Mouse (Mus musculus) gastrocnemius, adult 2 months (tissue): Measurements from ENCODE around the gene Polr2l. TPM values are rescaled to one million over a fixed set of nuclear protein-coding genes. Genes with fewer than 3 reads are reported as not detected.

Source experiments
- DNase-seq: peaks from one replicate; pipeline ENCODE4 v3.0.0; 2022
- H3K27ac ChIP-seq: fragments of 200-600 bp; 2 replicates; pipeline ENCODE4 v1.8.1; 2022; ENCODE audit warnings: mild to moderate bottlenecking
- H3K4me3 ChIP-seq: fragments of 200-600 bp; 2 replicates; pipeline ENCODE4 v1.8.1; 2022; ENCODE audit warnings: mild to moderate bottlenecking, moderate library complexity
- CTCF ChIP-seq: fragments of 200-600 bp; IDR thresholded peaks from 2 replicates; pipeline ENCODE4 v1.8.1; 2022; ENCODE audit warnings: antibody characterized with exemption, mild to moderate bottlenecking, moderate library complexity
- intact Hi-C: fragments of 180-260 bp; cut with DNase I; formaldehyde crosslinking; loops from one replicate; pipeline ENCODE4 v1.15.1; 2025
- total RNA-seq, 2 experiments: library from RNA; stranded (reverse); gene quantifications; 2 replicates each; pipeline ENCODE4 v1.2.3; 2021

The Polr2l gene
- total RNA-seq, 2 experiments from 2014 or later = 55.5 to 58.8 TPM

GRCm38 (mm10) chr7:141429840-141430584 is 44.9 kb downstream of the Polr2l start:
- no peak for TF ChIP-seq CTCF
- no peak overlapping the region for H3K27ac ChIP-seq
- no peak overlapping the region for H3K4me3 ChIP-seq
- intact Hi-C loops = no loop called here
- DNase-seq = no peak

DNA sequence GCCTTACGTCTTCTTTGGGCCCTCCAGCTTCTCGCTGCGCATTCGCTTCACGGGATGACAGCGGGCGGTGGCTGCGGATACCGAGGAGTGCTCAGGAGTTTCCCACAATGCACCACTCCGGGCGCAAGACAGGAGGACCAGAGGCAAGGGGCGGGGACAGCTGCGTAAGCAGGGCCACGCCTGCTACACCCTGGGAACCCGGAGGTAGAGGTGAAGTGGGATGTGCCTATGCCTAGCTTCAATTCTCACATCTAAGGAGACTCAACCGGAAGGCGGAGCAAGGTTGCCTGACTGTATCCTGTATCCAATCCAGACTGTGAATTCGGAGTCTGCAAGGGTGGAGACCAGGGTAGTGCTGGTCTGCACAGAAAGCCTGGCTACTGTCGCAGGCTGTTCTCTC is 45.6 kb downstream of the Polr2l start, which contains the start of gene Cend1:
Cend1 (minus strand) TSS at position 182 of the 400 bp plus-strand sequence.
- H3K4me3 ChIP-seq = peak within 1 kb of the TSS; percentile 46
- peak within 1 kb of the TSS; percentile 24; the same call in 1 of the 2 replicates for H3K27ac ChIP-seq
- peak; percentile 53 for DNase-seq
- intact Hi-C loops = no loop called here
- no peak for TF ChIP-seq CTCF

DNA sequence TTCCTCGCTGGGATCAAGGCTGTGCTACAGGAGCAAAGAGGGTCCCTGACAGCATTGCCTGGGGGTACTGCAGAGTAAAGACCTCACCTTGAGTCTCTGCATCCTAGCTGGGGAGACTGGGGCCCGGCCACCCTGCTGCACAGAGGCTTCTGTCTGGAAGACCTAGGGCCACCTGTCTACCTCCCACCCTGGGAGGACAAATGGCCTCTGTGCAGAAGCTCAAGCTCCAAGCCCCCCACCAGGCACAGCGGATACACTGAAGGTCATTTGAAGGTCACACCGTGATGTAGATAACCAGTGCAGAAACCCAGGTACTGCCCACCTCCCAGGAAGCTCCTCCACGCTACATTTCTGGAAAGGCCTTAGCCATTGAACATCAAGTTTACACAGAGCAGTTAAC is 46.2 kb downstream of the Polr2l start:
- DNase-seq = no peak
- peak overlapping the region; percentile 46; the same call in 1 of the 2 replicates for H3K4me3 ChIP-seq
- H3K27ac ChIP-seq = no peak overlapping the region
- TF ChIP-seq CTCF = no peak
- intact Hi-C loops = no loop called here

DNA sequence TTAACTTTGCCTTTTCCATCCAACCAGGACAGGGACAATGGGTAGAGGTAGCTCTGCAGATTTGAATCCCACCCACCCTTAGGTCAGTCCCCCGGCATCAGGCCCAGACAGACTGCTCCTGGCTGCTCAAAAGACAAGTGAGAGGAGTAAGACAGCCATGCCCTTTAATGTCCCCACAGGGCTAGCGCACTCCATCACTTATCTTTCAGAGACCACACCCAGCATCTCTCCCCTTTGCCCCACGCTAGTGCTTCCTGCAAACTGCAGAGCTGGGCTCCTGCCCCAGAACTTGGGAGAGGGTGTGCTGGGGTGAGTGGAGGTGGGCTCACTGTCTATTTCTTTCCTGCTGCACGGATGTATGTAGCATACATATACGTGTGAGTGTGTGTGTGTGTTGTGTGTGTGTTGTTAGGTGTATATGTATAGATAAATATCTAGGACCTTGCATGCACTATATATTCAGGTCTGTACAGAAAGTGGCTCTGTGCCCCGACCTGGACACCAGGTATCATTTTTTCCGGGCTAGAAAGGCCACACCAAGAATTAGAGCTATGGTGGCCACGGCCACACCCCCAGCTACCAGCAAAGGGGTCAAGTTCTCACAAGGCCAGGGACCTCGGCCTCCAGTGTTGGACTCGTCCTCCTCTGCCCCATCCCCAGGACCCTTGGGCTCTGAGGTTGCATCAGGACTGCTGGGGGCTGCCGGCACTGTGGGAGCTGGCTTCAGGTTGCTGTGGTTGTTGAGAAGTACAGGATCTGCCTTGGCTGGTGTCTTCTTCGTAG is 47.8 kb downstream of the Polr2l start:
- no peak for DNase-seq
- intact Hi-C loops = no loop called here
- no peak overlapping the region for H3K4me3 ChIP-seq

DNA sequence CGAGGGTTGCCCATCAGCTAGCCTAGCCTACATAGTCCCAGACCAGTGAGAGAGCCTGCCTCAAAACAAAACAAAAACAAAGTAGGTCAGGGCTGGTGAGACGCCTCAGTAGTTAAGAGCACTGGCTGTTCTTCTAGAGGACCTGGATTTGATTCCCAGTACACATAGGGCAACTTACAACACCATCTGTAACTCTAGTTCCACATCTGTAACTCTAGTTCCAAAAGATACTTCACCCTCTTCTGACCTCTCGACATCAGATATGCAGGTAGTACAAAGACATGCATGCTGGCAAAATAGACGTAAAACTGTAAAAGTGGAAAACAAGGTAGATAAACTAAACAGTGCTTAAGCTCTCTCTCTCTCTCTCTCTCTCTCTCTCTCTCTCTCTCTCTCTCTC is 51.1 kb downstream of the Polr2l start:
- H3K4me3 ChIP-seq = no peak overlapping the region
- H3K27ac ChIP-seq = no peak overlapping the region; the same call in 1 of the 2 replicates
- intact Hi-C loops = no loop called here
- DNase-seq = no peak
- no peak for TF ChIP-seq CTCF

More for the DNA sequence above, 47.8 kb downstream of the Polr2l start:
- H3K27ac ChIP-seq = no peak overlapping the region
- no peak for TF ChIP-seq CTCF

Other genes with a start within 250 kb of the Polr2l start
- 10 to 100 TPM; 22.4 to 28.1 TPM for gene Phrf1, start 246.3 kb downstream of the Polr2l start, total RNA-seq
- gene Irf7, start 208.7 kb downstream of the Polr2l start, total RNA-seq = 1 to 10 TPM; 1.1 TPM
- not detected for gene Cdhr5, start 198.3 kb downstream of the Polr2l start, total RNA-seq
- gene Sct, start 196.0 kb downstream of the Polr2l start, total RNA-seq = not detected
- gene Drd4, start 183.1 kb downstream of the Polr2l start, total RNA-seq = not detected
- gene Deaf1, start 147.4 kb downstream of the Polr2l start, total RNA-seq = 10 to 100 TPM; 13.3 to 14.0 TPM
- gene Tmem80, start 147.4 kb downstream of the Polr2l start, total RNA-seq = 10 to 100 TPM; 11.5 to 16.9 TPM
- gene Eps8l2, start 136.3 kb downstream of the Polr2l start, total RNA-seq = 1 to 10 TPM; 2.6 to 3.1 TPM
- 10 to 100 TPM; 77.5 to 88.3 TPM for gene Taldo1, start 82.9 kb downstream of the Polr2l start, total RNA-seq
- gene Gatd1, start 61.0 kb downstream of the Polr2l start, total RNA-seq = 1 to 10 TPM; 5.5 to 8.3 TPM
- under 1 TPM; 0.28 to 0.31 TPM for gene Cend1, start 45.6 kb downstream of the Polr2l start, total RNA-seq
- 10 to 100 TPM; 18.6 to 26.1 TPM for gene Slc25a22, start 37.2 kb downstream of the Polr2l start, total RNA-seq
- gene Pidd1, start 31.1 kb downstream of the Polr2l start, total RNA-seq = under 1 TPM; 0.08 to 0.20 TPM
- 100 to 1,000 TPM; 567 to 623 TPM for gene Rplp2, start 27.8 kb downstream of the Polr2l start, total RNA-seq
- gene Pnpla2, start 19.9 kb downstream of the Polr2l start, total RNA-seq = 100 to 1,000 TPM; 345 to 348 TPM
- gene Cracr2b, start 14.0 kb downstream of the Polr2l start, total RNA-seq = 1 to 10 TPM; 6.1 to 6.3 TPM
- gene Cd151, start 7.7 kb downstream of the Polr2l start, total RNA-seq = 10 to 100 TPM; 83.2 to 90.2 TPM
- 1 to 10 TPM; 7.6 to 8.2 TPM for gene Tspan4, start 108 bp upstream of the Polr2l start, total RNA-seq
- 10 to 100 TPM; 11.5 to 21.6 TPM for gene Chid1, start 64.7 kb upstream of the Polr2l start, total RNA-seq
- 10 to 100 TPM; 52.2 to 52.9 TPM for gene Ap2a2, start 87.0 kb upstream of the Polr2l start, total RNA-seq
- gene Muc6, start 180.2 kb upstream of the Polr2l start, total RNA-seq = not detected
- gene Muc2, start 215.2 kb upstream of the Polr2l start, total RNA-seq = under 1 TPM in 1 of 2 experiments, not detected in 1; 0.08 TPM